Mouse (Mus musculus) cerebellum, adult (tissue): ENCODE results near the gene Bicral.
"Not testable (repeated sequence)": the region's sequence is repeated elsewhere in the genome, so short reads cannot be mapped to it uniquely, and the experiment has no call there.

Experiments used
- ATAC-seq: cut with Nextera tagmentation; 2 replicates; pipeline ENCODE4 v1.9.2; 2017; ENCODE audit warnings: mild to moderate bottlenecking, moderate library complexity, mixed read lengths; ENCODE audit not compliant: insufficient number of reproducible peaks, low FRiP score, low TSS enrichment

The Bicral gene

GRCm38 (mm10) chr17:46809131-46809830, 49.0 kb downstream of the Bicral start:
- ATAC-seq = no peak

- no peak for ATAC-seq
Measured at GRCm38 (mm10) chr17:46808376-46808775, 49.9 kb downstream of the Bicral start.

- no peak for ATAC-seq
Measured at GRCm38 (mm10) chr17:46801761-46802160, 56.5 kb downstream of the Bicral start.

GRCm38 (mm10) chr17:46799680-46800079, 58.6 kb downstream of the Bicral start:
- no peak for ATAC-seq

- ATAC-seq = no peak
Measured at GRCm38 (mm10) chr17:46797386-46797785, 60.9 kb downstream of the Bicral start.

- no peak for ATAC-seq
Measured at GRCm38 (mm10) chr17:46796743-46797142, 61.5 kb downstream of the Bicral start.

DNA sequence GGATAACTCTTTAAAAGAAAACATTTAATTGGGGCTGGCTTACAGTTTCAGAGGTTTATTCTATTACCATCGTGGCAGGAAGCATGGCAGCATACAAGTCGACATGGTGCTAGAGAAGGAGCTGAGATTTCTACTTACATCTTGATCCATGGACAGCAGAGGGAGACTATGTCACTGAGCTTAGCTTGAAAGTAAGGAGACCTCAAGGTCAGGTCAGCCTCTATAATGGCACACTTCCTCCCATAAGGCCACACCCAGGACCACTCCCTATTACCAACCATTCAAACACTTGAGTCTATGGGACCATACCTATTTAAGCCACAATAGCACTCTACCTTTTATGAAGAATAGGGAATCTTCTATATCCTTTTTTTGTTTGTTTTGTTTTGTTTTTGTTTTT, 65.3 kb downstream of the Bicral start:
- ATAC-seq = no peak

- ATAC-seq = not testable (repeated sequence)
Measured at GRCm38 (mm10) chr17:46787974-46788373, 70.3 kb downstream of the Bicral start.

GRCm38 (mm10) chr17:46786952-46787351, 71.3 kb downstream of the Bicral start:
- no peak for ATAC-seq

- 0 out of 2 replicates have a peak, but pooled peaks have one; percentile 20 for ATAC-seq
Measured at GRCm38 (mm10) chr17:46783222-46783565, 75.1 kb downstream of the Bicral start.

GRCm38 (mm10) chr17:46782341-46783221, 75.7 kb downstream of the Bicral start, which contains the start of gene Rpl7l1:
Gene Rpl7l1 (minus strand): TSS chr17:46782672.
- peak; percentile 94 for ATAC-seq

- no peak for ATAC-seq
Measured at GRCm38 (mm10) chr17:46781876-46782275, 76.4 kb downstream of the Bicral start.

DNA sequence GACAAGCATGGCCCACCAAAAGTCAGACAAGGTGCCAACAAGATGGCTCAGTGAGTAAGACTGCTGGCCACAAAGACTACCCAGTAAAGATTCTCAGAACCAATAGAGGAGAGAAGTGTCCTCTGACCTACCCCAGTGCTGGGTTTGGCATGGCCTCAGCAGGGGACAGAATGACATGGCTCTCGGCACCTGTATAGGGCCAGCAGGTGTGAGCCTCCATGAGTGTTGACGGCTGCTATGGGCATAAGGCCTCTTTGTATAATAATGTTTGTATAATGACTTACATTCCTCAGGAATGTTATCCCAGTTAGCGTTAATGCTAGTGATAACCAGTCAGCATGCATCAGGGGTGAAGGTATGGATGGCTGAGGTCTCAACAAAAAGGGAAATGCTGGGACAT, 82.2 kb downstream of the Bicral start:
- no peak for ATAC-seq

DNA sequence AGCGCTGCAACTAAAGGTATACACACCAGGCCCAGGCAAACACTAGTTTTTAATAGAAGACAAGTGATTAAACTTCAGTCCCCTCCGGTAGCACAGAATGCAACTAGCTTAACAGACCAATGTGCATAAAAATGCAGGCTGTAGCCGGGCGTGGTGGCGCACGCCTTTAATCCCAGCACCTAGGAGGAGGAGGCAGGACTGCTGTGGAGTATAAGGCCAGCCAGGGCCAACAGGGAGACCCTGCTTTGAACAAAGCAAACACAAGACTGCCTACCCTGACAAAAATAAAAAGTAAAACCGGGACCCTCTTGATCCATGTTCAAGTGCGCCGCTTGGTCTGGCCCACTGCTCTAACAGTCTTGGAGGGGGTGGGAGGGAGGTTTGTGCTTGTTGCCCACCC, 83.2 kb downstream of the Bicral start:
- ATAC-seq = no peak

DNA sequence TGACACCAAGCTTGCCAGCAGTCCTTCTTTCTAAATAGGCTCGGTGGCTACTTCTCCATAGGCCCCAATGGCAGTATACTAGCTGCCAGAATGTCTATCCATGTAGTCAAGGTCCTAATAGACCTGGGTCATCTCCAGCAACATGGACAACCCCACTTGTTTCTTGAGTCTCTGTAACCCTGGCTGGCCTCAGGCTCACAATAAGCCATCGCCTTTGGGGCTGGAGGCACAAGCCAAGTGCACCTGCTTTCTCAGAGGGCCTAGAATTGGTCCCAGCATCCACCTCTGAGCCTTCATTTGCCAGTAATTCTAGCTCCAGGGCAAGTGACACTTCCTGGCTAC, 84.2 kb downstream of the Bicral start:
- no peak for ATAC-seq

DNA sequence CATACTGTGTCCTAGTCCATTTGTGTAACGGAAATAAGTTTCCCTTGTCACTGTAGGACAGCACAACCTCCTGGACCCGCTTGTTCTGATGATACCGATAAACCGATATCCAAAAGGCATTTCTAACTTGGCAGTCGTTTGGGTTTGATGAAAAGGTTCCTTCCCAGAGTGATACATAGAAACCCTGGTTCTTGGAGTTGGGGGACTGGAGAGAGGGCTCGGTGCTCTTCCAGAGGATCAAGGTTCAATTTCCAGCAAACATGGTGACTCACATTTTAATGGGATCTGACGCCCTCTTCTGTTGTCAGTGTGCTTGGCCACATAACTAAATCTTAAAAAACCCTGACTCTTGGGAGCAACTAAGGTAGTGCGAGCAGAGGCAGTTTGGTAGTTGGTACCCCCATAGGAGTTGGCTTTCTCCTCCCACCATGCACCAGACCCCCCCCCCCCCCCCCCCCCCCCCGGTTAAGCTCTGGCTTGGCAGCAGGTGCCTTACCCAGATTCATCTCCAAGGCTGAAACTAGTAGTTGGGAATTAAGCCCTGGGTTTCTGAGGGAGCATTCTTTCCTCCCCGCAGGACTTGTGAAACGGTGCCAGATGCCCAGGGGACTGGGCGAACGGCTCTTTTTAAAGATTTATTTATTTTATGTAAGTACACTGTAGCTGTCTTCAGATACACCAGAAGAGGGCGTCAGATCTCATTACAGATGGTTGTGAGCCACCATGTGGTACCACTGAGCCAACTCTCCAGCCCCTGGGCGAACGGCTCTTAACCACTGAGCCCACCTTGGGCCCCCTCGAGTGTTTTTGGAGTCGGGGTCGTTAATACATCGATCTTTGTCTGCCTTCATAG, 84.8 kb downstream of the Bicral start:
- ATAC-seq = no peak

DNA sequence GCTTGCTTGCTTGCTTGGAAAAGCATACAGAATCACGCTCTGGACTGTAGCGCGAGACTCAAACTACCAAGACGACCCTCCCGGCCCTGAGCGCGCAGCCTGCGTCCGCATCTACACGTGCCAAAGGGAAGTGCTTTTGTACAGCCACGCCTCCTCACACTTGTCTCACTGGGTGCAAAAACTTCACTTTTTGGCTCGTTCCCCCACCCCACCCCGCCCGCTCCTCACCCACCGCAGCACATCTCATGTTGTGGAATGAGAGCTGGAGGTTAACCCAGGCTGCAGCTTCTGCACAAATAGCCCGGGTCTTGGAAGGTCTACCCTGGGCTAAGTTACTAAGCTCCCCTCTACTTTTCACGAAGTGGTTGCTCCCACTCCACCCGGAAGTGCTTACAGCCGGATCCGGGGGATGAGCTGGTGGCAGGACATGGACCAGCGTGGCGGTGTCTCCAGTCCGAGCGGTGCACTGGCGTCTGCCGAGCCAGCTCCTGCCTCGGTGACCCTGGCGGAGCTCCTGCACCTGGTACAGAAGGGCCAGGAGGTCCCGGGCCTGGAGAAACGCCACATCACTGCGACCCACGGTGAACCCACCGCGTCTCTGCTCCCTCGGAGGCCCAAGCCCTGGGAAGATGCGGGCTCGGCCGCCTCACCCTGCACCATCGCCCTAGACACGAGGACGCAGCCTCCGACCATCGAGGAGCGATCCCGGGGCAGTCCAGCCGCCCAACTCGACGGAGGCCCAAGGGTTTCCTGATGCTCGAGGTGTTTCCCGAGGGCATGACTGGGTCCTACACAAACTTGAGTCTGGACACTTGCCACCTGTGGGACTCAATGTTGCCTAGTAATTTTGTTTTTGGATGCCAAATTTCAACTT, 85.6 kb downstream of the Bicral start, which contains the start of gene 2310039H08Rik:
TSS of gene 2310039H08Rik (plus strand) at position 232 of the 874 bp plus-strand sequence.
- ATAC-seq = peak; percentile 89

DNA sequence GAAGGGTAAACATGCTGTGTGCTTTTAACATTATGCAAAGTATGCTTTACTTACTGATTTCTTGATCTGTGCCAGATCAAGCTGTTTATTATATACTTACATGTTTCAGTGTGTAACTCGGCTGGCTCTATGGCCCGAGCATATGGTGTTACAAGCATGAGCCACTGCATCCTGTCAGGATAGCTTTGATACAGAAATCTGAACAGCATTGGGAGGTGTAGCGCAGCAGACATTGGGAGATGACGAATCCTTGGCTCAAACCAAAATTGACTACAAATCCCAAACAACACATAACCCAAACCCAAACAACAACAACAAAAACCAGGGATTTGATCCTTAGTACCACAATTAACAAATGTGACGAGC, 86.3 kb downstream of the Bicral start:
- no peak for ATAC-seq

GRCm38 (mm10) chr17:46771616-46772015, 86.7 kb downstream of the Bicral start:
- ATAC-seq = no peak

DNA sequence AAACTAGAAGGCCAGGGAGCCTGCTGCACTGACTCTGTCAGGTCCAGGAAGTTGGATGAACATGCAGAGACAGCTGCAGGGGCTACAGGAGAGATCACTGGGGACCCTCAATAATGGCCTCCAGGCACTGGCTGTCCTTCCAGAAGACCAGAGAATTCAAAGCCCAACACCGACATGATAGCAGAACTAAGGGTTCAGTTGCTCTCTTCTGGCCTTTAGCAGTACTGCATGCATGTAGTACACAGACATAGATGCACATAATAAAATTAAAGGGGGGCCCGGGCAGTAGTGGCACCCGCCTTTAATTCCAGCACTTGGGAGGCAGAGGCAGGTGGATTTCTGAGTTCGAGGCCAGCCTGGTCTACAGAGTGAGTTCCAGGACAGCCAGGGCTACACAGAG, 87.3 kb downstream of the Bicral start:
- no peak for ATAC-seq
